Mouse (Mus musculus): Measurements from ENCODE around the gene Mif. TPM values are rescaled to one million over a fixed set of nuclear protein-coding genes. Genes with fewer than 3 reads are reported as not detected.

Gene Mif
- polyA plus RNA-seq, 1 experiment: 344 TPM

DNA sequence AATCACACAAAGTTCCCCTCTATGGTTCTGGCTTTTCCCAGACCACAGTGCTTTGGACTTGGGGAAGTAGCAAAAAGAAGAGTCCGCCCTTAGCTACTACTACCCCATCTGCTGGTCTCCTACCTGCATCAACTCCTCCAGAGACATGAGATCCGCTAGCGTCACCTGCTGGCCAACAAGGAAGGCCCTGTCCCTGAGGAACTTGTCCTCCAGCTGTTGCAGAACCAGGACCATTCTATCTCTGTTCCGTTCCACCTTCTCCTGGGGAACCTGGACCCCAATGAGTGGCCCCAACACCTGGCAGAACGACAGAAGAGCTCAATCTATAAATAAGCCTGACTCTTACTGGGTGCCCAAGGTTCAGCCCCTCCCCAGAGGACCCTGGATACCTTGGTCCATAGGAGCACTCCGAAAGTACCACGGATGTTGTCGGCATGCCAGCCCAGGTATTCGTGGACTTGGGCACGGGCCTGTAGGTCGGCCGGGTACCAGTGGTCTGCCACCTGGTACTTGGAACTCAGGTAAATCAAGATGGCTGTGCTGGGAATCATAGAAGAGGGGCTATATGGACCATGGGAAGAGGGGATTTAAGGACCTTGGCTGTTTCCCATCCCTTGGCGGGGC, 27.7 kb downstream of the Mif start:
- Histone ChIP-seq H3K27ac (ENCODE audit: control insufficient read depth, insufficient read depth, low read depth, low read length, poor library complexity) (no peak overlapping the region), H3K4me1 (ENCODE audit: control insufficient read depth, insufficient read depth, low read length) (no peaks in the 10 kb centered on the region; the same call in 1 of the 2 replicates), H3K4me3 (replicated peaks; ENCODE audit: control insufficient read depth, low read depth, low read length) (no peak overlapping the region)
- 65% methylated on average over 13 of the region's 13 CpGs for WGBS
- TF ChIP-seq POLR2A (IDR thresholded peaks at IDR 0.05; ENCODE audit: borderline replicate concordance, control insufficient read depth, low read depth, low read length): no peak
- peak; percentile 84 for TF ChIP-seq CTCF (IDR thresholded peaks at IDR 0.05; ENCODE audit: control insufficient read depth, insufficient read depth, low read length)

DNA sequence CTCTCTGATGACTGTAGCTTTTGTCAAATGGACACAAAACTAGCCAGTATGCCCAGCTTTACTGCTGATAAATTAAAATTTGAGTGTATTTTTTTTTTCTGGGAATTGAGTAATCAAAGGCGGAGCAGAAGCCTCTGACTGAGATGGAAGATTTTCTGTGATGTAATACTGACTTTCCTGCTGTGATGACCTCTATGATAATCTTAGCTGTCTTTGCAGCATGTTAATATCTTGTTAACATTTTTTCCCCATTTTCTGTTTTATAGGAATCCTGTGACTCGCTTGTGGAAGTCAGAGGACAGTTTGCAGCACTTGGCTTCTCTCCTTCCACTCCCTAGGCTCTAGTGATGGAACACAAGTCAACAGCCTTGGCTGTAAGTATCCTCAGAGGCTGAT, 29.8 kb downstream of the Mif start:
- Histone ChIP-seq H3K4me3 (replicated peaks; ENCODE audit: control insufficient read depth, low read depth, low read length) (no peak overlapping the region), H3K4me1 (ENCODE audit: control insufficient read depth, insufficient read depth, low read length) (no peaks in the 10 kb centered on the region; the same call in 1 of the 2 replicates), H3K27ac (ENCODE audit: control insufficient read depth, insufficient read depth, low read depth, low read length, poor library complexity) (no peak overlapping the region)
- WGBS: 64% methylated on average over 2 of the region's 2 CpGs
- TF ChIP-seq CTCF (IDR thresholded peaks at IDR 0.05; ENCODE audit: control insufficient read depth, insufficient read depth, low read length) (no peak), POLR2A (IDR thresholded peaks at IDR 0.05; ENCODE audit: borderline replicate concordance, control insufficient read depth, low read depth, low read length) (no peak)

DNA sequence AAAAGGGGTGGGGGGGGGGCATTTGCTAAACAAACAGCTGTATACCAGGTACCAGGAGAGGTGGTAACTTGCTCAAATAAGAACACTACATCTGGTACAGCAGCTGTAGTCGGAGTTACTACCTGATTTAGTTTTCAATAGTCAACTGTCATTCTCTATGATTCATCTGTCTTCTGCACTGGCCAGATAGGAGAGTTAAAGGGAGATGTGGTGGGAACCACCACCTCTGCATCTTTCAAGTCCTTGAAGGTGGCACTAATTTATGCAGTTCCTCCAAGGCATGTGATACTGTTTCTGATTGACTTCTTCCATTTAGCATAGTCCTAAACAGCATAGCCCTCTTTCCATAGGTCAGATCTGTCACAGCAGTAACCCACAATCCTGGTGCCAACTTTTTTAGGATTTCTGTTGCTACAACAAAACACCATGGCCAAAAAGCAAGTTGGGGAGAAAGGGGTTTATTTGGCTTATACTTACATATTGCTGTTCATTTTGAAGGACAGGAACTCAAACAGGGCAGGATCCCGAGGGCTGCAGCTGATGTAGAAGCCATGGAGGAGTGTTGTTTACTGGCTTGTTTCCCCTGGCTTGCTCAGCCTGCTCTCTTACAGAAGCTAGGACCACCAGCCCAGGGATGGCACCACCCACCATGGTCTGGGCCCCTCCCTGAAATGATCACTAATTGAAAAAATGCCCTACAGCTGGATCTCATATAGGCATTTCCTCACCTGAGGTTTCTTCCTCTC, 30.3 kb downstream of the Mif start:
- TF ChIP-seq CTCF (IDR thresholded peaks at IDR 0.05; ENCODE audit: control insufficient read depth, insufficient read depth, low read length): no peak
- no peak for TF ChIP-seq POLR2A (IDR thresholded peaks at IDR 0.05; ENCODE audit: borderline replicate concordance, control insufficient read depth, low read depth, low read length)
- WGBS: 66% methylated on average over 2 of the region's 2 CpGs
- H3K4me1 ChIP-seq (ENCODE audit: control insufficient read depth, insufficient read depth, low read length): no peaks in the 10 kb centered on the region; the same call in 1 of the 2 replicates
- no peak overlapping the region for H3K27ac ChIP-seq (ENCODE audit: control insufficient read depth, insufficient read depth, low read depth, low read length, poor library complexity)
- H3K4me3 ChIP-seq (replicated peaks; ENCODE audit: control insufficient read depth, low read depth, low read length): no peak overlapping the region

DNA sequence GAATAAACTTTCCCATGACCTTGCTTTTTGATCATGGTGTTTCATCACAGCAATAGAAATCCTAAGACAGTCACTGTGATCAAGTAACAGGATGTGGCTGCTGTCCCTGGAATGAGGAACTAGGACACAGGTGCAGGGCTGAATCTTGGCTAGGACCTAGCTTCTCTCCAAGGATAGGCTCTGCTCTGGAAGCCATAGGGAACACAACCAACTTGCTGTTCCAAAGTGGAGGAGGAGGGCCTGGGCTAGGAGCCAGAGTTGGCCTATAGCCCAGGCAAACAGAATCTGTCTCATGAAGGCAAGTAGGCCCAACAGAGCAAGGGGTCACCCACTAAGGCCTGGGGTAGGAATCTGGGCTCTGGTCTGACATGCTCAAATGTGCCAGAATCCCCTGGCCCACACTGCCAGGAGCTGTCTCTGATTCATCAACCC, 31.5 kb downstream of the Mif start:
- TF ChIP-seq POLR2A (IDR thresholded peaks at IDR 0.05; ENCODE audit: borderline replicate concordance, control insufficient read depth, low read depth, low read length) (no peak), CTCF (IDR thresholded peaks at IDR 0.05; ENCODE audit: control insufficient read depth, insufficient read depth, low read length) (no peak)
- no peaks in the 10 kb centered on the region; the same call in 1 of the 2 replicates for H3K4me1 ChIP-seq (ENCODE audit: control insufficient read depth, insufficient read depth, low read length)
- no peak overlapping the region for H3K4me3 ChIP-seq (replicated peaks; ENCODE audit: control insufficient read depth, low read depth, low read length)
- no peak overlapping the region for H3K27ac ChIP-seq (ENCODE audit: control insufficient read depth, insufficient read depth, low read depth, low read length, poor library complexity)

DNA sequence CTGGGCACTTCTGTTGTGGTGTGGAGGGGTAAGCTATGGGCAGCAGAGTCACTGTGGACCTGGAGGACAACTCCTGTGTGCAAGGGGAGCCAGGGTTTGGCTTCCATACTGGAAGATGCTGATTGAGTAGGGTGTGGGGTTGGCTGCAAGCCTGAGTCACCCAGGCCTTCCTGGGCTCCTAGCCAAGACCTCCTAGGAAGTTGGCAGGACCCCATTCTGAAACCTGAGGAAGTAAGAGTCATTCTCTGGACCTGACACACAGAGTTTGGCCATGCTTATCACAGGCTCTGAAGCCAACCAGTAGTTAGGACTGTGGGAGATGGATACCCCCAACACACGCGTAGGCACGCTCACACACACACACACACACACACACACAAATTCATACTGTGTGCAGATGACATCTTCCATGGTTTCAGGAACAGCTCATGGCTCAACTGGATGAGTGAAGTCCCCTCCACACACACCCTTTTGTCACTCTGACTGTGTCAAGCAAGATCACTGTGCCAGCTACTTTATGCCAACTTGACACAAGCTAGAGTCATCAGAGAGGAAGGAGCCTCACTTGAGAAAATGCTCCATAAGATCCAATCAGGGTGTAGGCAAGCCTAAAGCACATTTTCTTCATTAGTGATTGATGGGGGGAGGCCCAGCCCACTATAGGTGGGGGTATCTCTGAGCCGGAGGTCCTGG, 32.2 kb downstream of the Mif start:
- WGBS: 86% methylated on average over 4 of the region's 4 CpGs
- no peak overlapping the region for H3K27ac ChIP-seq (ENCODE audit: control insufficient read depth, insufficient read depth, low read depth, low read length, poor library complexity)
- TF ChIP-seq POLR2A (IDR thresholded peaks at IDR 0.05; ENCODE audit: borderline replicate concordance, control insufficient read depth, low read depth, low read length) (no peak), CTCF (IDR thresholded peaks at IDR 0.05; ENCODE audit: control insufficient read depth, insufficient read depth, low read length) (no peak)

DNA sequence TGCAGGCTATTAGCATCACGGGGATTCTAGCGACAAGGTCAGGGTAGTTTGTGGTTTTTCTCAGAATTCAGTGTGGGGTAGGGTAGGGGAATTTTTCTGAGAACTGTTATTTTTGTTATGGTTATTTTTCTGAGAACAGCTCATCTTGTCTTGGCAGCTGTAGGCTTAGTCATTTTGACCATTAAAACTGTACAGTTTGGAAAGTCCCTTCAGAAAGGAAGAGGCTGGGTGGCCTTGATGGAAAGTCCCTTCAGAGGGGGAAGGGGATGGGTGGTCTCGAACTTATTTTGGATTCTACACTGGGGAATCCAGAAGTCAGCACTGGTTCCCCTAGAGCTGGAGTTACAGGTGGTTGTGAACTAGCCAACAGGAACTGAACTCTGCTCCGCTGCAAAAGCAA, 35.5 kb downstream of the Mif start:
- H3K4me3 ChIP-seq (replicated peaks; ENCODE audit: control insufficient read depth, low read depth, low read length): no peak overlapping the region
- WGBS: 58% methylated on average over 4 of the region's 4 CpGs
- no peak overlapping the region for H3K27ac ChIP-seq (ENCODE audit: control insufficient read depth, insufficient read depth, low read depth, low read length, poor library complexity)
- TF ChIP-seq POLR2A (IDR thresholded peaks at IDR 0.05; ENCODE audit: borderline replicate concordance, control insufficient read depth, low read depth, low read length) (no peak), CTCF (IDR thresholded peaks at IDR 0.05; ENCODE audit: control insufficient read depth, insufficient read depth, low read length) (no peak)
- H3K4me1 ChIP-seq (ENCODE audit: control insufficient read depth, insufficient read depth, low read length): no peaks in the 10 kb centered on the region; the same call in 1 of the 2 replicates

More for the DNA sequence above, 32.2 kb downstream of the Mif start:
- no peak overlapping the region for H3K4me3 ChIP-seq (replicated peaks; ENCODE audit: control insufficient read depth, low read depth, low read length)
- no peaks in the 10 kb centered on the region; the same call in 1 of the 2 replicates for H3K4me1 ChIP-seq (ENCODE audit: control insufficient read depth, insufficient read depth, low read length)

DNA sequence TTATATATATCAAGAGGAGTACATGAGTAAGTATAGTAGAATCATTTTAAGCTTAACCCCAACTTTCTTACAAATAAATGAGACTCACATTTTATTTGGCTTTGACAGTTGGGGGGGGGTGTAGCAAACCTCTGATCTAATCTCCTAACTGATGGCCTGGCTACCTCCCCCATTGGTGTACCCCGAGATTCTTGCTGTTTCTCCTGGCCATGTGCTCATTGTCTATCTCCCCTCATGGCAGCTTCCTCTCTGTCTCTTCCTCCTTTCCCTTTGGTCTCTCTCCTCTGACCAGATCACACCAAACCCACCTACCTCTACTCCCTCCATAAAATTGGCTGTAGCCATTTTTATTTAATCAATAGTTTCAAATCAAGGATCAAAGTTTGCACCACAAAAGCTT, 36.3 kb downstream of the Mif start:
- WGBS: 37% methylated on average over 1 of the region's 1 CpGs
- Histone ChIP-seq H3K27ac (ENCODE audit: control insufficient read depth, insufficient read depth, low read depth, low read length, poor library complexity) (no peak overlapping the region), H3K4me1 (ENCODE audit: control insufficient read depth, insufficient read depth, low read length) (no peaks in the 10 kb centered on the region; the same call in 1 of the 2 replicates), H3K4me3 (replicated peaks; ENCODE audit: control insufficient read depth, low read depth, low read length) (no peak overlapping the region)
- no peak for TF ChIP-seq CTCF (IDR thresholded peaks at IDR 0.05; ENCODE audit: control insufficient read depth, insufficient read depth, low read length)

DNA sequence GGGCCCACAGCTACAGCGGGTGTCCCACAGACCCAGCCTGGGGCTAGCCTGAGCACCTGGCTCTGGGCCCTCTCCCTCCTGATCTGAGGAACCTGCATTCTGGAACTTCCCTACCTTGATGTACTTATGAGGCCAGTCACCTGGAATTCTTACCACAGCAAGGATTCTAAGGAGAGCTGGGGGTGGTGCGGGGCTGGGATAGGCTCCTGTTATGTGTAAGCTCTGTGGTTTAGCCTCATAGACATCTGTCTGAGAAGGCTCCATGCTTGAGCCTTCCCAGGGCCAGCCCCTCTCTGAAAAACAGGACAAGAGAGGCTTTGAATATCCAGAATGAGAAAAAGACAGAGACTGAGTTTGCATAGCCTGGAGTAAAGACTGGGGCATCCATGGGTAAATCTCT, 37.6 kb downstream of the Mif start, which contains the start of gene Gstt4:
Gene Gstt4 (minus strand): TSS at position 101 of the 400 bp plus-strand sequence.
- no peak within 1 kb of the TSS for H3K27ac ChIP-seq (ENCODE audit: control insufficient read depth, insufficient read depth, low read depth, low read length, poor library complexity)
- WGBS: 85% methylated on average over 2 of the region's 2 CpGs
- TF ChIP-seq POLR2A (IDR thresholded peaks at IDR 0.05; ENCODE audit: borderline replicate concordance, control insufficient read depth, low read depth, low read length) (no peak), CTCF (IDR thresholded peaks at IDR 0.05; ENCODE audit: control insufficient read depth, insufficient read depth, low read length) (no peak)
- H3K4me1 ChIP-seq (ENCODE audit: control insufficient read depth, insufficient read depth, low read length): no peaks in the 10 kb centered on the region; the same call in 1 of the 2 replicates
- no peak within 1 kb of the TSS for H3K4me3 ChIP-seq (replicated peaks; ENCODE audit: control insufficient read depth, low read depth, low read length)
